In the genomic region with DNA sequence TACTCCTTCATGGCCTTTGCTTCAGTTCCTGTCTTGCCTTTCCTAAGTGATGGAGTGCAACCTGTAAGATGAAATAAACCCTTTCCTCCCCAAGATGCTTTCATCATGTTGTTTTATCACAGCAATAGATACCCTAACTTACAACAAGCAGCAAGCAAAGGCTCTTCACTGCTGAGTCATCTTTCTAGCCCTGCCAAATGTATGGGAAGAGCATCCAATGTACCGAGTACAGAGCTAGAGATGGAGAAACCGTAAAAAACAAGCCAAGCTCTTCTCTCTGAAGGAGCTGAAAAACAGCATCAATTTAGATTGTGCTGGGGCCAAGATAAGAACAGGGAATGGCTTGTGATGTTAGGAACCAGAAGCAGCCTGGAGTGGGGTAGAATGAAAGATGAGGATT, we compare ENCODE assay signal across 14 mouse cellular contexts.
"Had no signal": no experiment of that assay in that cellular context is flagged by ENCODE, and none has a peak within 500 bp of the region (broad histone marks: within the 10 kb centered on the region; RNA-seq: fewer than 3 reads in every experiment).

No protein-coding gene starts in this region.

- H3K4me3 ChIP-seq: midbrain, embryonic 10.5 days; midbrain, embryonic 12.5 days; midbrain, embryonic 15.5 days; neural tube, embryonic 12.5 days had no signal

- DNase-seq: lung, adult 18-20 months; lung, embryonic 14.5 days; lung, postnatal 10 days; lung, postnatal 4 days; right cerebral cortex, postnatal 25 days; spleen, adult 18-20 months; thymus, adult 2 months; thymus, postnatal 25 days; thymus, postnatal 4 days had no signal

- H3K9me3 ChIP-seq: midbrain, embryonic 10.5 days; midbrain, embryonic 12.5 days; midbrain, embryonic 15.5 days; neural tube, embryonic 12.5 days had no signal

- H3K27me3 ChIP-seq: midbrain, embryonic 12.5 days; midbrain, embryonic 15.5 days; neural tube, embryonic 12.5 days had no signal

- ATAC-seq: midbrain, embryonic 15.5 days had no signal

- H3K27ac ChIP-seq: liver, embryonic 14.5 days; midbrain, embryonic 10.5 days; midbrain, embryonic 12.5 days; midbrain, embryonic 15.5 days; neural tube, embryonic 12.5 days had no signal

- H3K4me2 ChIP-seq: lung, embryonic 14.5 days; midbrain, embryonic 12.5 days; midbrain, embryonic 15.5 days; neural tube, embryonic 12.5 days had no signal

- H3K36me3 ChIP-seq: midbrain, embryonic 10.5 days; midbrain, embryonic 12.5 days; midbrain, embryonic 15.5 days; neural tube, embryonic 12.5 days had no signal

- H3K9ac ChIP-seq: liver, embryonic 14.5 days; lung, embryonic 14.5 days; midbrain, embryonic 12.5 days; midbrain, embryonic 15.5 days; neural tube, embryonic 12.5 days had no signal
